Mouse (Mus musculus) limb, embryonic 14.5 days (tissue): Measurements from ENCODE around the gene Cgref1. TPM values are rescaled to one million over a fixed set of nuclear protein-coding genes. Genes with fewer than 3 reads are reported as not detected.

Experiments
- ATAC-seq: fragments of 200-750 bp; cut with Nextera tagmentation; 2 replicates; pipeline ENCODE4 v1.8.0; 2017; ENCODE audit warnings: low read depth, moderate number of reproducible peaks, moderate TSS enrichment; ENCODE audit not compliant: low FRiP score
- DNase-seq: peaks from one replicate; pipeline ENCODE4 v3.0.0-alpha.2; 2015; ENCODE audit warnings: low spot score
- H3K27ac ChIP-seq: fragments of 300-500 bp; sonication (generic); replicated peaks from 2 replicates; pipeline ENCODE4 v1.5.1; 2014; ENCODE audit warnings: low read depth, mild to moderate bottlenecking, low read length, moderate library complexity, mixed read lengths
- H3K27me3 ChIP-seq: fragments of 300-500 bp; sonication (generic); 2 replicates; pipeline ENCODE4 v1.6.1; 2014; ENCODE audit warnings: low read length, mixed read lengths; ENCODE audit not compliant: control insufficient read depth, insufficient read depth
- H3K36me3 ChIP-seq: fragments of 300-500 bp; sonication (generic); 2 replicates; pipeline ENCODE4 v1.6.1; 2014; ENCODE audit warnings: mild to moderate bottlenecking, low read length, moderate library complexity, mixed read lengths; ENCODE audit not compliant: control insufficient read depth, insufficient read depth
- H3K4me1 ChIP-seq: fragments of 300-500 bp; sonication (generic); 2 replicates; pipeline ENCODE4 v1.6.1; 2014; ENCODE audit warnings: antibody characterized with exemption, low read length, mixed read lengths; ENCODE audit not compliant: control insufficient read depth, insufficient read depth
- H3K4me2 ChIP-seq: fragments of 300-500 bp; sonication (generic); replicated peaks from 2 replicates; pipeline ENCODE4 v1.6.1; 2014; ENCODE audit warnings: low read depth, mild to moderate bottlenecking, low read length, moderate library complexity; ENCODE audit not compliant: severe bottlenecking
- H3K4me3 ChIP-seq: fragments of 300-500 bp; sonication (generic); replicated peaks from 2 replicates; pipeline ENCODE4 v1.5.1; 2014; ENCODE audit warnings: low read length
- H3K9ac ChIP-seq: fragments of 300-500 bp; sonication (generic); 2 replicates; pipeline ENCODE4 v1.6.1; 2014; ENCODE audit warnings: mild to moderate bottlenecking, low read depth, low read length, moderate library complexity; ENCODE audit not compliant: severe bottlenecking
- H3K9me3 ChIP-seq: fragments of 300-500 bp; sonication (generic); 2 replicates; pipeline ENCODE4 v1.6.1; 2016; ENCODE audit warnings: low read length; ENCODE audit not compliant: control insufficient read depth
- POLR2A ChIP-seq: fragments of 200-500 bp; IDR thresholded peaks from 2 replicates; pipeline ENCODE4 v1.8.0; 2012; ENCODE audit warnings: inconsistent platforms, mild to moderate bottlenecking, moderate library complexity, borderline replicate concordance; ENCODE audit not compliant: insufficient read depth, insufficient read length; ENCODE audit errors: extremely low read depth
- WGBS: fragments of 180-500 bp; shearing (Covaris S2); extraction: QIAGEN DNeasy Blood & Tissue Kit; methylation state at CpG from one replicate; pipeline ENCODE4 v1.1.7; 2014; 5-methylcytosine and 5-hydroxymethylcytosine counted together
- polyA plus RNA-seq, 2 experiments: library from polyadenylated mRNA; depleted of rRNA in 1 of 2; stranded (reverse) in 1 of 2; unstranded in 1 of 2; fragments of >200 nt; fragmentation: Nextera tagmentation in 1 of 2; extraction: Ambion mirVana in 1 of 2; gene quantifications; 2 replicates each; pipeline versions ENCODE4 v1.2.1 to v1.2.3; 2012 to 2014

The Cgref1 gene
- 19.8 and 21.5 TPM in 2 replicates for polyA plus RNA-seq (2012; rRNA removed)
- polyA plus RNA-seq (2014; fragmentation: Nextera tagmentation; extraction: Ambion mirVana), result 15.1 and 20.9 TPM in 2 replicates

GRCm38 (mm10) chr5:30944956-30945781 is at the start of gene Cgref1:
Cgref1 (minus strand) TSS chr5:30945591.
- Histone ChIP-seq H3K9ac (peak within 1 kb of the TSS; percentile 56), H3K4me1 (peaks cover 3% of the 10 kb centered on the region; the same call in 1 of the 2 replicates), H3K36me3 (no peaks in the 10 kb centered on the region), H3K27me3 (no peaks in the 10 kb centered on the region; the same call in 1 of the 2 replicates), H3K4me2 (peak within 1 kb of the TSS; percentile 76), H3K9me3 (no peaks in the 10 kb centered on the region), H3K4me3 (peak within 1 kb of the TSS; percentile 48), H3K27ac (no peak within 1 kb of the TSS)
- WGBS, result 6% methylated on average over 42 of the region's 44 CpGs
- TF ChIP-seq POLR2A, result no peak
- ATAC-seq (no peak), DNase-seq (peak; percentile 55)

GRCm38 (mm10) chr5:30994074-30994473 is 48.7 kb upstream of the Cgref1 start:
- DNase-seq (no peak), ATAC-seq (no peak)
- 66% methylated on average over 3 of the region's 3 CpGs for WGBS
- Histone ChIP-seq H3K4me2 (no peak overlapping the region), H3K9ac (no peak overlapping the region), H3K4me3 (no peak overlapping the region), H3K36me3 (no peaks in the 10 kb centered on the region), H3K9me3 (no peaks in the 10 kb centered on the region), H3K27me3 (no peaks in the 10 kb centered on the region), H3K4me1 (no peaks in the 10 kb centered on the region), H3K27ac (no peak overlapping the region)
- TF ChIP-seq POLR2A, result no peak

- ATAC-seq, result no peak
- H3K4me2 ChIP-seq, result no peak overlapping the region
- no peak overlapping the region for H3K9ac ChIP-seq
- no peak for DNase-seq
- no peaks in the 10 kb centered on the region for H3K36me3 ChIP-seq
- no peaks in the 10 kb centered on the region for H3K4me1 ChIP-seq
- H3K27me3 ChIP-seq, result no peaks in the 10 kb centered on the region
- H3K4me3 ChIP-seq, result no peak overlapping the region
- H3K27ac ChIP-seq, result no peak overlapping the region
- TF ChIP-seq POLR2A, result no peak
- 73% methylated on average over 5 of the region's 5 CpGs for WGBS
- no peaks in the 10 kb centered on the region for H3K9me3 ChIP-seq
These were observed 47.7 kb upstream of the Cgref1 start for GRCm38 (mm10) chr5:30992980-30993676.

GRCm38 (mm10) chr5:30982357-30982756 is 37.0 kb upstream of the Cgref1 start:
- 21% methylated on average over 2 of the region's 2 CpGs for WGBS
- TF ChIP-seq POLR2A, result no peak
- H3K9ac ChIP-seq, result no peak overlapping the region
- DNase-seq (no peak), ATAC-seq (no peak)
- H3K4me2 ChIP-seq, result no peak overlapping the region
- H3K4me3 ChIP-seq, result no peak overlapping the region
- H3K4me1 ChIP-seq, result no peaks in the 10 kb centered on the region
- H3K9me3 ChIP-seq, result no peaks in the 10 kb centered on the region
- no peaks in the 10 kb centered on the region for H3K36me3 ChIP-seq
- no peaks in the 10 kb centered on the region for H3K27me3 ChIP-seq
- H3K27ac ChIP-seq, result no peak overlapping the region

- Histone ChIP-seq H3K9me3 (no peaks in the 10 kb centered on the region), H3K4me1 (peaks cover 7% of the 10 kb centered on the region; the same call in 1 of the 2 replicates), H3K27ac (no peak overlapping the region), H3K4me2 (no peak overlapping the region), H3K27me3 (no peaks in the 10 kb centered on the region), H3K4me3 (no peak overlapping the region), H3K9ac (no peak overlapping the region), H3K36me3 (no peaks in the 10 kb centered on the region)
- 28% methylated on average over 9 of the region's 9 CpGs for WGBS
- no peak for TF ChIP-seq POLR2A
- peak; percentile 41 for DNase-seq
- ATAC-seq, result peak; percentile 74; the same call in 1 of the 2 replicates
These were observed 29.7 kb upstream of the Cgref1 start for GRCm38 (mm10) chr5:30974870-30975656.
